In the genomic region with DNA sequence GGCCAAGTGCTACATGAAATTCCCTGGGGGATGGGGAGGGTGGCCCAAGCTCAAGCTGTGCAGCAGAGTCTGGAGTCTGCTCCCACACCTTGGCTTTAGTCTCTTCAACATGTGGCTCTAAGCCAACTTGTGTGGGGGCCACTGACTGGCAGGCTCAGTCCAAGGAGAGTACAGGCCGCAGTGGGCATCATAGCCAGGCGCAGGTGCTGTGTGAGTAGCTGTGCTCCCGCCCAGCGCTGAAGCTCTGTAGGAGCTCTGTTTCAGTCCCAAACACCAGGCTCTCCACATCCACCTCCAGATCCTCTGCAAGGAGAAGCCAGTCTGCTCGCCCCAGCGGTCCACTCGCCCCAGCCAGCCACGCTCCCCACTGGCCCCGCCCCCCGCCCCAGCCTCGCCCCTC, we compare ENCODE assay signal across 21 mouse cellular contexts. TPM values are rescaled to one million over a fixed set of nuclear protein-coding genes. Genes with fewer than 3 reads are reported as not detected.
A peak's percentile ranks its signal among the peaks of the same experiment; 100 is the strongest.
DNase-seq lines count a peak whose midpoint lies in the region; ATAC-seq and TF ChIP-seq lines count a peak whose summit lies in the region.
"Had no signal": no experiment of that assay in that cellular context is flagged by ENCODE, and none has a peak within 500 bp of the region (broad histone marks: within the 10 kb centered on the region; RNA-seq: fewer than 3 reads in every experiment).

No protein-coding gene starts in this region.

- no peaks in the 10 kb centered on the region for H3K9me3 ChIP-seq in intestine, embryonic 16.5 days (ENCODE audit: control insufficient read depth, low read length)
- H3K9me3 ChIP-seq in intestine, postnatal 0 days (ENCODE audit: control insufficient read depth): no peaks in the 10 kb centered on the region
- H3K9me3 ChIP-seq: embryonic facial prominence, embryonic 15.5 days; kidney, embryonic 15.5 days; midbrain, embryonic 13.5 days had no signal

- peak overlapping the region; percentile 43; the same call in 1 of the 2 replicates for H3K9ac ChIP-seq in intestine, embryonic 16.5 days (ENCODE audit: low read depth, low read length)
- H3K9ac ChIP-seq in intestine, postnatal 0 days (ENCODE audit: low read depth, low read length): no peak overlapping the region
- H3K9ac ChIP-seq: embryonic facial prominence, embryonic 15.5 days; kidney, embryonic 15.5 days; midbrain, embryonic 13.5 days had no signal

- H3K4me3 ChIP-seq in intestine, embryonic 16.5 days (ENCODE audit: low read length): no peak overlapping the region
- no peak overlapping the region for H3K4me3 ChIP-seq in intestine, postnatal 0 days (ENCODE audit: low read depth, low read length)
- H3K4me3 ChIP-seq: embryonic facial prominence, embryonic 15.5 days; kidney, embryonic 15.5 days; midbrain, embryonic 13.5 days had no signal

- no peak overlapping the region for H3K4me2 ChIP-seq in intestine, embryonic 16.5 days (ENCODE audit: low read depth, low read length)
- H3K4me2 ChIP-seq in intestine, postnatal 0 days (replicated peaks; ENCODE audit: low read depth): no peak overlapping the region
- H3K4me2 ChIP-seq: embryonic facial prominence, embryonic 15.5 days; heart, embryonic 11.5 days; kidney, embryonic 15.5 days; midbrain, embryonic 13.5 days had no signal

- peaks cover 15% of the 10 kb centered on the region for H3K36me3 ChIP-seq in intestine, embryonic 16.5 days (ENCODE audit: control insufficient read depth, insufficient read depth, low read length)
- peaks cover 29% of the 10 kb centered on the region for H3K36me3 ChIP-seq in intestine, postnatal 0 days (ENCODE audit: control insufficient read depth, insufficient read depth)

- peak; percentile 26 for DNase-seq in right cerebral cortex, postnatal 25 days
- no peak for DNase-seq in right cerebral cortex, postnatal 4 days
- DNase-seq in ZHBTc4 (ENCODE audit: low read depth, low spot score): peak; percentile 72
- DNase-seq in testis, postnatal 14 days (ENCODE audit: low spot score): peak; percentile 15
- no peak for DNase-seq in layer of hippocampus, postnatal 14 days (ENCODE audit: low spot score in 2 of 2)
- no peak for DNase-seq in layer of hippocampus, adult 9-10 months (ENCODE audit: low spot score)
- DNase-seq: adrenal gland, adult 8-10 months; cerebellum, adult 9-11 months; gastrocnemius, postnatal 25 days; heart, postnatal 36 days; layer of hippocampus, adult 9-11 months; left cerebral cortex, postnatal 4 days; lung, adult 2 months had no signal

- no peak for ATAC-seq in intestine, embryonic 16.5 days
- ATAC-seq in intestine, postnatal 0 days: no peak
- ATAC-seq: forebrain, embryonic 16.5 days; midbrain, embryonic 13.5 days had no signal

- TF ChIP-seq CTCF in intestine, postnatal 0 days (IDR thresholded peaks at IDR 0.05; ENCODE audit: low read depth): no peak

- 63% methylated on average over 11 of the region's 11 CpGs for WGBS in intestine, embryonic 16.5 days
- 64% methylated on average over 11 of the region's 11 CpGs for WGBS in intestine, postnatal 0 days

- H3K27me3 ChIP-seq in intestine, embryonic 16.5 days (replicated peaks; ENCODE audit: control insufficient read depth, insufficient read depth, low read length): no peaks in the 10 kb centered on the region
- no peaks in the 10 kb centered on the region for H3K27me3 ChIP-seq in intestine, postnatal 0 days (replicated peaks; ENCODE audit: control insufficient read depth, insufficient read depth, low read length)
- H3K27me3 ChIP-seq: embryonic facial prominence, embryonic 15.5 days; kidney, embryonic 15.5 days; midbrain, embryonic 13.5 days had no signal

- peaks cover 51% of the 10 kb centered on the region for H3K4me1 ChIP-seq in intestine, embryonic 16.5 days (ENCODE audit: control insufficient read depth, insufficient read depth, low read length)
- H3K4me1 ChIP-seq in intestine, postnatal 0 days (replicated peaks; ENCODE audit: control insufficient read depth, insufficient read depth, low read length): peaks cover 10% of the 10 kb centered on the region

- peak overlapping the region; percentile 21; the same call in 1 of the 2 replicates for H3K27ac ChIP-seq in intestine, embryonic 16.5 days (ENCODE audit: low read length)
- no peak overlapping the region for H3K27ac ChIP-seq in intestine, postnatal 0 days (ENCODE audit: low read depth, low read length)
- H3K27ac ChIP-seq: embryonic facial prominence, embryonic 15.5 days; kidney, embryonic 15.5 days; macrophage; midbrain, embryonic 13.5 days had no signal

RNA-seq across cellular contexts. Expression of gene Rab24, which starts 3.9 kb away (rescaled TPM):
- 91.7 and 106 TPM in 2 replicates for polyA plus RNA-seq in intestine, embryonic 16.5 days (2015; fragmentation: Nextera tagmentation; extraction: Ambion mirVana)
- 142 and 156 TPM in 2 replicates for polyA plus RNA-seq in intestine, postnatal 0 days (2015; fragmentation: Nextera tagmentation; extraction: Ambion mirVana)
- total RNA-seq in layer of hippocampus, postnatal 14 days (2021): 10 to 100 TPM; 74.3 to 77.8 TPM

RNA-seq across cellular contexts. Expression of gene Mxd3, which starts 4.0 kb away (rescaled TPM):
- polyA plus RNA-seq in intestine, embryonic 16.5 days (2015; fragmentation: Nextera tagmentation; extraction: Ambion mirVana): 20.8 and 24.9 TPM in 2 replicates
- polyA plus RNA-seq in intestine, postnatal 0 days (2015; fragmentation: Nextera tagmentation; extraction: Ambion mirVana): 7.8 and 8.5 TPM in 2 replicates
- 1 to 10 TPM; 1.5 to 3.4 TPM for total RNA-seq in layer of hippocampus, postnatal 14 days (2021)

RNA-seq across cellular contexts. Expression of gene Prelid1, which starts 5.3 kb away (rescaled TPM):
- 664 and 676 TPM in 2 replicates for polyA plus RNA-seq in intestine, embryonic 16.5 days (2015; fragmentation: Nextera tagmentation; extraction: Ambion mirVana)
- 540 and 567 TPM in 2 replicates for polyA plus RNA-seq in intestine, postnatal 0 days (2015; fragmentation: Nextera tagmentation; extraction: Ambion mirVana)
- 100 to 1,000 TPM; 153 to 157 TPM for total RNA-seq in layer of hippocampus, postnatal 14 days (2021)

RNA-seq across cellular contexts. Expression of gene Lman2, which starts 37.0 kb away (rescaled TPM):
- 121 and 130 TPM in 2 replicates for polyA plus RNA-seq in intestine, embryonic 16.5 days (2015; fragmentation: Nextera tagmentation; extraction: Ambion mirVana)
- polyA plus RNA-seq in intestine, postnatal 0 days (2015; fragmentation: Nextera tagmentation; extraction: Ambion mirVana): 85.3 and 93.0 TPM in 2 replicates
- total RNA-seq in layer of hippocampus, postnatal 14 days (2021): 10 to 100 TPM; 52.4 to 53.9 TPM

RNA-seq across cellular contexts. Expression of gene Rgs14, which starts 43.9 kb away (rescaled TPM):
- 0.93 and 1.1 TPM in 2 replicates for polyA plus RNA-seq in intestine, embryonic 16.5 days (2015; fragmentation: Nextera tagmentation; extraction: Ambion mirVana)
- polyA plus RNA-seq in intestine, postnatal 0 days (2015; fragmentation: Nextera tagmentation; extraction: Ambion mirVana): 1.2 and 1.3 TPM in 2 replicates
- total RNA-seq in layer of hippocampus, postnatal 14 days (2021): 10 to 100 TPM; 58.6 to 63.4 TPM

Comparison
In these comparisons a context has a peak if more than half of its experiments do, and no peak if none do; other contexts are left out.
1. DNase-seq: peak in right cerebral cortex, postnatal 25 days (single experiment), ZHBTc4 (single experiment) and testis, postnatal 14 days (single experiment); none in right cerebral cortex, postnatal 4 days (single experiment), layer of hippocampus, postnatal 14 days (0 of 2) and layer of hippocampus, adult 9-10 months (single experiment).